Mouse (Mus musculus) mouse embryonic stem cell (cell line): ENCODE results near the gene Mamld1.
"Not testable (repeated sequence)": the region's sequence is repeated elsewhere in the genome, so short reads cannot be mapped to it uniquely, and the experiment has no call there.

Experiments
- in situ Hi-C, 2 experiments: fragments of 300-500 bp; cut with MboI; formaldehyde crosslinking; loops; 1 replicate in 1 of 2; 3 replicates in 1 of 2; pipeline ENCODE4 v1.14.3; 2019 to 2020; ENCODE audit warnings: low sequenced_read_pairs in 2 of 2, low pct_unique_long_range_greater_than_20kb in 1 of 2, mixed read lengths in 1 of 2; ENCODE audit not compliant: unreplicated experiment in 1 of 2

Gene Mamld1

DNA sequence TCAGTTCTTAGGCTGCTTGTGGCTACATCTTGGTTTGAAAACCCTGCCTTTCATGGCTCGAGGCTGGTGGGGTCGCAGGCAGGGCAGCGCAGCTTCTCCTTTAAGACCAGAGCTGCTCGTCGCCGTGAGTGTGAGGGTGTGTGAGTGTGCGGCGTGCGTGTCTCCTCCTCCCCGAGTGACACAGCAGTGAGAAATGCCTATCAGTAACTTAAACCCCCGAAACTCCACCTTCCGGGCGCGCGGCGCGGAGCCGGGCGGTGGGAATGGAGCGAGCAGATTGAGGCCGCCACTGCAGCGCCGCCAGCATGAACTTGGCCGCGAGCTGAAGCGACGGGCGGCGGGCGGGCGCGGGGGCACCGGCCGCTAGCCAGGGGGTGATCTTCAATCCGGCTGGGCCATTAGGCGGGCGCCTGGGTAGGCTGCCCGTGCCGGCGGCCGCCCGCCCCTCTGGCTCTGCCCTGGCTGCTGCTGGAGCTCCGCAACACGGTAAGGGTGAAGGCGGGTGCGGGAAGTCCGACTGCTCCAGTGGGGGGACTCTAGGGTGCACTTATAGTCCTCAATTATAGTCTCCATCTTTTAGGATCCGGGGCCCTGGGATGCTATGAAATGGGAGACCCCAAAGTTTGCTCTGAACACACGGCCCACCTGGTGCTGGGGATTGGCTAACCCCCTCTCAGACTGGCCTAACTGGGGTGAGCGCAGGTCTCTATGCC lies at the start of gene Mamld1:
Gene Mamld1, plus strand, starts transcription at position 393 of the 713 bp plus-strand sequence.
- in situ Hi-C loops: no loop called here

DNA sequence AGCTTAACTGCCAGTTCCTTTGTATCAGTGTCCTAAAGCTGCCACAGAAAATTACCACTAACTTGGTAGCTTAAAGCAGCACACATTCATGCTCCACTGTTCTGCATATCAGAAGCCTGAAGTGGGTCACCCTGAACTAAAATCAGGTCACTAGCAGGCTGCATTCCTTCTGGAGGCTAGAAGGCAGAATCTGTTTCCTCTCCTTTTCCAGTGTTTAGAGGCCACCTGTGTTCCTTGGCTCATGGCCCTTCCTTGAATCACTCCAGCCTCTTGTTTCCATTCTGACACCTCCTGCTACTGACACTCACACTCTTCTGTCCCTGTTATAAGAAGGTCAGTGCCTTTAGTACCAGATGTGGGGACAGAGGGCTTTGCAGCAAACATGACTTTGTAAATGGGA lies 25.3 kb upstream of the Mamld1 start:
- in situ Hi-C loops: no loop called here

DNA sequence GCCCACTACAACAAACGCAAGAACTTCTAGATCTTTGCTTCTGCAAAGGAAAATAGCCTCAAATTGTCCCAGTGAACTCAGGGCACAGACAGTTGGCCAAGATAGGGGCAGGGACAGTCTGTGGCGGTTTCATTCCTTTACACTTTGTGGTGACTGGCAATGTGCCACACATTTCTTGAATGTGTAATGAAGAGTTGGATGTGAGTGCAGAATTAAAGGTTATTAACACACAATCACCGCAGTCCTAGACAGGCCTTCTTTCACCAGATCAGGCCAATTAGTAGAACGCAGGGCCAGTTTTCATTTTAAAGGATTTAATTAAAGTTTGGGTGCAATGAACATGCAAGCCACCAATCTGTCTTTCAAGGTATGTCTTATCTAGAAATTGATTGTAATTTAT lies 22.0 kb upstream of the Mamld1 start:
- in situ Hi-C loops: no loop called here

DNA sequence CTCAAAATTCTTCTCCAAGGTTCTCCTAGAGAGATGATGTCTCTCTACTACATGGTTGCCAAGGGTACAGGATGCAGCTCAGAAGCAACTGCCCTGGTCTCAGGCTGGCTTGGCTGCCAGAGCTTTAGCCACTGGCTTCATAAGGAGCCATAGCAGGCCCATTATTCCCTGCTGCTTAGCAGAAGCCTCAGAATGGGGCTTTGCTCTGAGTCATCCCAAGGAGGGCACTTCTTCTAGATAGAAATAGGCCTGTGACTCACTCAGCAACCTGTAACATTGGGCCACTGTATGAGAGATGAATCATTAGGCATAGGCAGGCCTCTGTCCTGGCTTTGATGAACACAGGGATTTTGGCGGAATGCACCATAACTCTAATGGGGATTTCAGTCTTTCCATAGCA lies 21.1 kb upstream of the Mamld1 start:
- in situ Hi-C loops: not testable (repeated sequence)

DNA sequence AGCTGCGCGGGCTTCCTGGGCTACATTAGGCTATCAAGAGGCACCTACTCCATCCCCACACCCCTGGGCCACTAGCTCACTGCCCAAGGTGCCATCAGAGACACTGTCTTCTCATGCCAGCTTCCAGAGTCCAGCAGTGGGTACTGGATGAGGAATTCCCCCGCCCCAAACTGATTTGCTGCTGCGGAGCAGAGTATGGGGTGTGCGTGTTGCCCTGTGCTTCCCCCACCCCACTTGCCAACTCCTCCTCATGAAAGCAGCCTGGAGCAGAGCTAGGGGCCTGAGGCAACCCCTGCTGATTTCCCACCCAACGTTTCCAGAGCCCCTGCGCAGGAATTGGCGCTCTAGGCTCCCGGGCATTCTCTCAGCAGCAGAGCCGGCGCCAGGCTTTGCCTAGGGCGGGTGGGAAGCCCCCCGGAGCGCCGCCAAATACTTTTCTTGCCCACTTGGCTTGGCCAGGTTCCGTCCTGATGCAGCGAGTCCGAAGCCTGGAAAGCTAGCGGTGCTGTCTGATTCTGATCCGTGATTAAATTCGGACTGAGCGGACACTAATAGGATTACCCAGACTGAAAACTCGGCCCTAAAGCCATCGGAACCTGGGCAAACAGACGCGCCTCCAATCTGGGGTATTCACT lies 738 bp downstream of the Mamld1 start:
- in situ Hi-C loops: no loop called here

DNA sequence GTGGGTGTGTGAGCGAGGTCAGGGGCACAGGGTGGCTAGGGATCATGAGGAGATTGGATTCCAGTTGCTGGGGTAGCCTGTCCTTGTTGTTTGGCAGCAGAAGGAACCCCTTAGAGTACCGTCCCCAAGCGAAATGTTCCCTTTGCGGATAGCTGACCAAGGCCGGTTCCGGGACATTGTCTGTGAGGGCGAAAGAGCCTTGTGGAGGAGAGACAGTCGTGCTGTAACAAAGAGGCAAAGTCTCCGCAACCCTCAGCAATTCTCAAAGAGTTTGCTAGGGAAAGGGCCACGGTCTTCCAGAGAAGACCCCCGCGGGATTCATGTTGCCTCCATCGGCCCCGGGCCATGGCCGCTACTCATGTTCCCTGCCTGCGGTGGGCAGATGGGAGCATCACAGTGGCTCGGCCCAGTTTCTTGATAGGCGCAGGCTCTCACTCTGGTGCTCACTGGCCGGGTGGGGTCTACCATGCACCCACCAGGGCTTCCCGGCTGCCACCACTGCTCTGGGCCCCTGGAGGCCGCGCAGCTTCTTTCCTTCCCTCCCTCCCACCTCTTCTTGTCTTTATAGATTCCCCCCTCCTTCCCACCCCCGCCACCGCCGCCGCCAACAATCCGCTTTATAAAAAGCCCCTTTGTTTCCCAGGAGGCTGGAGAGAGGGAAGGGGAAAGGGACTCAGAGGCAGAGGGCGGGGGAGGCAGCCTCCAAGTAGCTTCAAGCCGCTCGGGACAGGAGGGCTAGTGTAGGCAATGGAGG lies 1.5 kb downstream of the Mamld1 start:
- in situ Hi-C loops: no loop called here

DNA sequence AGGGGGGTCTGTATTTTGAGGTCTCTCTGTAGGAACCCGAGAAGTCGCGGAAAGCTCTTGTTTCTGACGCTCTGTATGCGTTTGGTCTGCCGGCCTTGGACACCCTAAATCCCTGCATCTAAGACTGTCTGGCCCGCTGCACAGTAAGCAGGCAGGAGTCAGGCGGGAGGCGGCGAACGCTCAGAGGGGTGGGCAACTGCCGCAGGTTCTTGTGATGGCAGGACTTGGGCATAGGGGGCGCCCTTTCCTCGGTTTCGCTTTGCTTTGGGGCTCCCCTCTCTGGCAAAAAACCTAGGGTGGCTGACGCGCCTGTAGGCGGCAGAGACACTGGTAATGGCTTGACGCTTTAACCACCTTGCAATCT lies 2.0 kb downstream of the Mamld1 start:
- in situ Hi-C loops: no loop called here

DNA sequence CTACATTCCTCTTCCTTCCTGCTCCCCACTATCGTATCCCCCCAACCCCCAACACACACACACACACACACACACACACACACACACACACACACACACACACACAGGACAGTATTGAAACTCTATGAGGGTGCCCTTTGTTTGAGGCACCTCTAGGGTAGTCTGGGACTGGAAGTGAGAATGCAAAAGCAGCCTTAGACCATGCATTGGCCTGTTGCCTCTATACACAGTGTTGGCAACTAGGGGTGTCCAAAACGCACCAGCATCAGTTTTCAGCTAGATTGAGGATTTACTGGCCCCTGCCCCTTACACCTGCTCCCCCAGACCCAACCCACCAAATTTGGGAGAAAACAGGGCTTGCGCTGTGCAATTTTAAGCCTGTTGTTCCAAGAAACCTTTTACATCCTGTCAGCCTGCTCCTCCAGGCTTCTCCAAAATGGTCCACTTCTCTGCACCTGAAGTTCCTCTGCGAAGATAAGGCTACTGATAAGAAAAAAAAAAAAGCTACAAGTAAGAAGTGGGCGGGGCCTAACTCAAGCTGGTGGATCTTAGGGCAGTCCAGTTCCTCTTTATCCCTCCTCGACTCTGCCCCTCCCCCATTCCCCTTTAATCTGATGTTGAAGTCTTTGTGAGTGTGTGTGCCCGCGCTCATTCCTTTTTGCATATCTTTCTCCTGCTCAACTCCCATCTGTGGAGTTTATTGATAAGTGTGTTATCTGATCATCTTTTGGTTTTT lies 2.6 kb downstream of the Mamld1 start:
- in situ Hi-C loops: no loop called here

DNA sequence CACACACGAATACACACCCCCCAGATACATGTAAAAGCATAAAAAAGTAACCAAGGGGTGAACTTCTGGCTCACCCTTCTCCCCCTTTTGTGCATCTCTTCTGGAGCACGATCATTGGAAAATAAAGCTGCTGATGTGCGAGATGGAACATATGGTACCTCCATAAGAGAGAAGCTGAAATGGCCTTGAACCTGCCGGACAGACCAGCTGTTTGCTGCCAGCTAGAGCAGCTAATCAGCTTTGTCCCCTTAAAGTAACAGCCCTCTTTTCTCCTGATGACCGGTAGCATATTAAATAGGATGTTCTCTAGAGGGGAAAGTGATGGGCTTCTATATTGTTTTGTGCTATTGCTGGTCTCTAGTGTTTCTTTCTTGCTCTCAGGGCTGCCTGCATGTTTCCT lies 3.2 kb downstream of the Mamld1 start:
- in situ Hi-C loops: no loop called here

DNA sequence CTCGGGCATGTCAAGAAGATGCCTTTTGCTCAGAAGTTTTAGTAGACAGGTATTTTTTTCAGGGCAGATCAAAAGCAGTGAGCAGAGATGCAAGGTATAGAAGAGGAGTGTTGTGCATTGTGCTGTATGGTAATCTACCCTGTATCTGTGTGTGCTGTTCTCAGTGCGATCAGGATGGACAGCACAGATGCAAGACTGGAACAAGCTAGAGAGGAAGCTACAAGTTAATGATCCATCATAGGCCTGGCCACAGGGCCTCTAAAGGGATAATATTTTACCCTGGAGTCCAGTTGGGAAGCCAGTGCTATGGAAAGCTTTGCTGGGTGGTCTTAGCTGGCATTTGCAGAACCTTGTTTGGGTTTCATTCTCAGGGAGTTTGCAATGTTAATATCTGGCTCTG lies 6.9 kb downstream of the Mamld1 start:
- in situ Hi-C loops: no loop called here

DNA sequence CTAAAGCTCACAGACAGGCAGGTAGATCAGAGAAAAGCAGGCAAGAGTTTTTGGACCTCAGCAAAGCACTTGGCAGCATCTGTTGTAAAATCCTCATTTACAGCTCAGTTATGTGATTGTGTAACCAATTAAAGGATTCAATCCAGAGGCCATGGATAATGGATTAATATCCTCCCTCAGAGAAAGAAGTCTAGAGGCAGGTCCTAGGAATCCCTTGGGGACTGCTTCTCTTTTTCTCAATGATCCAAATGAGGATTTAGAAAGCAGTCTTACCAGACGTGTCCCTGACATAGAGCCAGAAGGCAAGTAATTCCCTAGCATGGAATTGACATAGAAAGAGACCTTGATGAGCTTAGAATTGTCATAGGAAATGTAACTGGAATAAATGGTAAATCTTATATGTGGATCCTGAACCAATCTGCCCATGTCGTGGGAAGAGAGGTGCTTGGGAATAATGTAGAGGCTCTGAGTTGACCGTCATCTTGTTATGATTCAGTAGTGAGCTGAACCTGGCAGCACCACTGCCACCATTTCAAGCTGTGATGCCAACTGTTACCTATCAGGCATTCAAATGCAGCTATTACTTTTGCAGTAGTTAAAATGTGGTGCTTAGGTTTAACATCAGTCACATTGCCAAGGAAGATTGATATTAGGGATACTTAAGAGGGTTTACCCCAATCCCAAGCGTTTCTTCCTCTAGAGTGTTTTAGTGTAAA lies 35.2 kb downstream of the Mamld1 start:
- in situ Hi-C loops: no loop called here

DNA sequence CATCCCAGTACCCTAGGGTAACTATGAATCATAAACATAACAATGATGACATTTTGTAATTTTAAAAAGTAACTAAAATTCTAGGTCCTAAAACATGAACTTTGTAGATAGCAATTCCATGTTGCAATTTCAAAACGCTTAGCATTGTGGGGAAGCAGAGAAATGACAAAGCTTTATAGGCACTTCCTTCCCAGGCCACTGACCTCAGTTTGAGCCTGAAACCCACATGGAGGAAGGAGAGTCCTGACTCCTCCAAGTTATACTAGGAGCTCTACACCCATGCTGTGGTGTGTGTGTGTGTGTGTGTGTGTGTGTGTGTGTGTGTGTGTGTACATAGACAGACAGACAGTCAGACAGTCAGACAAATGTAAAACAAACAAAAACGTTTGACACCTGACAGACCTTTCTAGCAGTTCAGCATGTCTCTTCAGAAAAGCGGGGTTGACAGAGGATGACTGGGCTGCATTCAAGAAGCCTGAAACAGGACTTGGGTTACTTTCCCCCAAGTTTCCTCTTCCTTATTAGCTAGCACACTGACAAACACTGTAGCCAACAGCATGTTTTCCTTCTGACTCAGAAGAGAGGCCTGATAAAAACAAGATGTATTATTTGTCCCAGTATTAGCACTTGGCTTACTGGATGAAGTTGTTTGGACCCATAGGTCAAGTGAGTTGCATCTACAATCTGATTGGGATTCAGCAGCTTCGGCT lies 37.5 kb downstream of the Mamld1 start:
- in situ Hi-C loops: no loop called here

DNA sequence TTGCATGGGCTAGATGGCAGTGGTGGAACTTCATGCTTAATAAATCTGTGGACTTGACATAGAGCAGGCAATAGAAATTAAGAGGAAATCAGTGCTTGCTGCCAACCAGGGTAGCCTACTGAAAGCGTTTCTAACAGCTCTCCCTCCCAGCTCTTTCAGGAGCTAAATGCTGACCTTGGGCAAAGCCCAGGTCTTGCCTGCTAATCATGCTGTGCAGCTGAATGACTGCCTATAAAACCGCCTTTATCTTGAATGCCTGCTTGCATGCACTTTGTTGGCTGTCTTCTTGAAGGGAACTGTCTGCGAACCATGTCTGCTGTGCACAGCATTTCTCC lies 38.0 kb downstream of the Mamld1 start:
- in situ Hi-C loops: no loop called here

DNA sequence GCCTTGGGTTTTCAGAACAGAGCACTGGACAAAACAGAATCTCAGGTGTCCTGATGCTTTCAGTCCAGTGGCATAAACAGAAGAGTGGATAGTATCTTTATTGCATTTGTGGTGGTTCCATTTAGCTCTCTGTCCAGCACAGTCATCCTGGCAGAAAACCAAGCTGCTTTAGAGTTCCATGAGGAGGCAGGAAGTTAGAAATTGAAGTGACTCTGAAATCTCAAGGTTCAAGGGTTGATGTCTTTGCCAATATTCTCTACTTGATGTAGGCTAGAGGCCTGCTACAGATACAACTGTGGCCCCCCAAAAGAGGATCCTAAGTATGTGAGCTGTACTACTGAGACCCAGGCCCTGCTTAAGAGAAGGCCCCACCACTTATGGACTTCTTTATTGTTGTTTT lies 55.8 kb downstream of the Mamld1 start:
- in situ Hi-C loops: no loop called here

DNA sequence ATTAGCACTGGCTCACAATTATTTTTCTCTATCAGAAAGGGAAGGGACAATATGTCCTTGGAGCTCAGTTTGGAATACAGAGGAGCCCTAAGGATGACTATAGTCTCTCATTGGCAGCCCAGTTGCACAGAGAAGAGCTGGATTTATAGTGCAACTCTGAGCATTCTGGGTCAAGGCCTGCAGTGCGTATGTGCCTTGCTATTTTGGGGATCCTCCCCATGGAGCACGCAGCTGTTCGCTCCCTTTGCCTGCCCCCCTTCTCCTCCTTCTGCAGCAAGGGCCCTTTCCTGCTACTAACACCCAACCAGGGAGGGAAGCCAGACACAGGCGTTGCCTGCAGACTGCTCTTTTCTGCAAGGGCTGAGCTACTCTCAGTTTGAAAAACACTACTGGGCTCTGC lies 56.3 kb downstream of the Mamld1 start:
- in situ Hi-C loops: no loop called here

DNA sequence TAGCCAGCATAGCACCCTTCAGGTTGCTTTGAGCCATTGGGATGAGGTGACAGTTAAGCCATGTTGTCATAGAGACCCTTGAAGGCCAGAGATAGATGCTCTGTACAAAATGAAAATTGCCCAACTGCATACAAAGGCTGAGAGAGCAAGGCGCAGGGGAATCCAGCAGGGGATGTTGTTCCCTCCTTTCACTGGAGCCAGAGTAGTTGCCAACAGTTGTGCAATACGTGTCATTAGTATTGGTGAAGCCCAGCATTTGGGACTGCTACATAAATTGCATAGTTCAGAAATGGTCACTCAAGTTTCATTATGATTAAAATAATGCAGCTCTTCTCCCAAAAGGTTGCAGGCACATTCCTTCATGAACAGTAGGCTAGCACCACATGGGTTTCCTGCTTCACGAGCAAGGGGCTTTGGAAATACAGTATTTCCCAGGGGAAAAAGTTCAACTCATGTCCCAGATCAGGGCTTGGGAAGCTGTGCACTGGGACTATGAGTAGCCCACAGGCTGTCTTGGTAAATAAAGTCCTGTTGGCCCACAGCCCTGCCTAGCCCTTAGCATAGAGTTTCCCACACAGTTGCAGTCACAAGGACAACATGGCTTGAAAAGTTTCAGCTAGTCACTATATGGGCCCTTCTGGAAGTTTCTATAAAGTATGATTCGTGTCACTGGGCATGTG lies 58.1 kb downstream of the Mamld1 start:
- in situ Hi-C loops: no loop called here

DNA sequence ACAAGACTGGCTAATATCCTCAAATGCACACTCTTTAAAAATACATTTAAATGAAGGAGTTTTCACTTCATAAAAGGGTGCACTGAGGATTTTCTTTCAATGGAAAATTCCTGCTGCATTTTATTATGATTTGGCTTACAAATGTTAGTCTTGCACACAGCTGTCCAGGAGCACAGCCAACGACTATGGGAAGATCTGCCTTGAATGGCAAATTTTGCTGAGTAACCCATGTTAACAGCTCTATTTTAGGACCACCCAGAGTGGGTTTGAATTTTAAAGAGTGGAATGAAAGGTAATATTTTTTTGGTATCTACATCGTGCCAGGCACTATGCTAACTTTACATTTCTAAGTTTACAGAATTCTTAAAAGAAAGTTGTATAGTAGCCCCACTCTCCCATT lies 60.3 kb downstream of the Mamld1 start:
- in situ Hi-C loops: no loop called here
